Mouse (Mus musculus): Measurements from ENCODE around the gene Mospd3. TPM values are rescaled to one million over a fixed set of nuclear protein-coding genes. Genes with fewer than 3 reads are reported as not detected.

The Mospd3 gene
- 10 to 100 TPM; 32.7 to 33.5 TPM for total RNA-seq (2021)
- long read RNA-seq, experiment 1, transcript Mospd3-202 (5 exons, 1,318 nt), result major isoform, 15 of 19 reads
- long read RNA-seq, experiment 1, partial matches to known transcripts, result 2 of 19 reads
- long read RNA-seq, experiment 1, other reads (novel, unspliced or antisense), result 1 of 19 reads
- long read RNA-seq, experiment 2, transcript Mospd3-202 (5 exons, 1,318 nt), result major isoform, 15 of 19 reads
- long read RNA-seq, experiment 2, partial matches to known transcripts, result 0 of 19 reads
- long read RNA-seq, experiment 2, other reads (novel, unspliced or antisense), result 1 of 19 reads

DNA sequence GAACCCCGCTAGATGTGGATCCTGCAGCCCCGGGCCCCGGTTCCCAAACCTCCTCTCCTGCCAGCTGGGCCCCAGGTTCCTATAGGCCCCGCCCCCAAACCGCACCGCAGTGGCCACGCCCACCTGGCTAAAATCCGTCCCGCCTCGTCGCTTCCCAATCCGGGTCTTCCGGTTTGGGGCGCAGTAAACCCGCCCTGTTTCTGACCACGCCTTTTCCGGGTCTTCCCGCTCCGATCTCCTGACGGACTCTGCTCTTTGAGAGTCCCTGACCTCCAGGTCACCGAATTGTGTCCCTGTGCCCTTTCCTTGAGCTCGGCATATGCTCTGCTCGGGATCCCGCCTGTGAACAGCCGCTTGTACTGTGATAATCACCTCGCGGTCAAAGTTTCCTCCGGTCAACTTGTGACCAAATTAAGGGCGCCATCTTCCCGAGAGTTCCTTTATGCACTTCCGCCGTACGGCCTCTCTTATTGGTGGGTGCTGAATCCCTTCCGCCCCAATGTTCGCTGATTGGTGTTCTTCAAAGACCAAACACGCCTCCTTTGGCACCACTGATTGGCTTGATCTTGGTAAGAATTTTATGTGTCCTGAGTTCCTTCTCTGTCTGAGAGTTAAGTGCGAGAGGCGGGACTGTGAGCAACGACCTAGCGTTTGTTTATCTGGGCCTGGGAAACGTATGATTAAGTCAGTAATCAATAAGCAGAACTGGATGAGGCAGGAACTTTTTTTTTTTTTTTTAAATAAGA, at the start of gene Mospd3:
Gene Mospd3, minus strand, starts transcription at position 440 of the 746 bp plus-strand sequence.
- DNase-seq (ENCODE audit: low spot score in 2 of 2), result peak; percentile 93 to 97
- intact Hi-C loops (cut with DNase I), result loop anchor here (5.0 kb wide), 1 partner anchor 68 kb away; the partner anchor contains the start of genes Epo and Gnb2

DNA sequence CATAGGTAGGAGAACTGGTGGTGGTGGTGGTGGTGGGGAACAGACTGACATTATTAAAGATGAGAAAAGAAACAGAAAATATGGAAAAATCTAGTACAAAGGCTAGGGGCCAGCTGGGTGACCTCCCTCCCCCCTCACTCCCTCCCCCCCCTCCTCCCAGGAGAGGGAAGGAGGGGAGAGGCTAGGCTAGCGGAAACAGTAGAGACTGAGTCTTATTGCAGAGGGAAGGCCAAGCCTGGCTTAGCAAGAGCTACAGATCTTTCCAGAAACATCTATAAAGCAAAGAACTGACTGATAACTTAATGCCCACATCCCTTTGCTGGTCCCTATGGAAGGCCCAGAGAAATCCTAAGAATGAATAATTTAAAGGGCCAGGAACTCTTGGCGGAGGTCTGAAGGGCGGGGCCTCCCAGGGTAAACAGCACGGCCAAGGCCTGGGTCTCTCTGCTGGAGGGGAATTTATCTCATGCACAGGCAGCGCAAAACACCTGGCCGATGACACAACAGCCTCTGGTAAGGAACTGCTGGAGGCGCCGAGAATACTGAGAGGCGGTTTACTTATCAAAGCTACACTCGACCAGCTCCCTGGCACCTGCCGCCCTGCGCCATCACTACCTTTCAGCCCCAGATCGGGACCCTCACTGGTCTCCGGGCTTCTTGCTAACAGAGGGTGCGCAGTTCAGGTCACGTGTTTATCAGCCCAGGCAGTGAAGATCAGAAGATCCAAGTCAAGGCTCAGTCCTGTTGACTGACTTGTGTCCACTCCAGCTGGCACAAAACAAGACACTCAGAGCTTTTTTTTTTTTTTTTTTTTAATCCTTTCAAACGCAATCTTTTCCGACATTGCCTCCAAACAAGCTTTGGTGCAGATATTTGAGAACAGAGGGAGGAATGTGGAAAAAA, 49.1 kb upstream of the Mospd3 start:
- intact Hi-C loops (cut with DNase I), result loop anchor here (5.0 kb wide), 1 partner anchor 63 kb away; no protein-coding TSS in a partner anchor
- DNase-seq (ENCODE audit: low spot score in 2 of 2), result no peak

DNA sequence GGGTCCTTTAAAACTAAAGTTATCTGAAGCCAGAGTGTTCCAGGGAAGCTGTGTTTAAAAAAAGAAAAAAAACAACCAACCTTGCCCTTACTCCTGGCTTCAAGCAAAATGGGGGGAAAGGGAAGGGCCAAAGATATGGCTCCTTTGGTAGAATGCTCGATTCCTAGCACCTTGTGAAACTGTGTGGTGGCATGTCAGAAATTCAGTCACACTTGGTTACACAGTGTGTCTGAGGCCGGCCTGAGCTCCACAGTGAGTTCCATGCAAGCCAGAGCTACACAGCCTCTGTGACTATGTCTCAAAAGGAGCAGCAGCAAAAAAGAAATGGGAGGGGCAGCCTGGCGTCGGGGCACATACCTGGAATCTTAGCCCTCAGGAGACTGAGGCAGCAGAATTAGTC, 48.4 kb upstream of the Mospd3 start:
- no peak for DNase-seq (ENCODE audit: low spot score in 2 of 2)
- intact Hi-C loops (cut with DNase I), result no loop called here

DNA sequence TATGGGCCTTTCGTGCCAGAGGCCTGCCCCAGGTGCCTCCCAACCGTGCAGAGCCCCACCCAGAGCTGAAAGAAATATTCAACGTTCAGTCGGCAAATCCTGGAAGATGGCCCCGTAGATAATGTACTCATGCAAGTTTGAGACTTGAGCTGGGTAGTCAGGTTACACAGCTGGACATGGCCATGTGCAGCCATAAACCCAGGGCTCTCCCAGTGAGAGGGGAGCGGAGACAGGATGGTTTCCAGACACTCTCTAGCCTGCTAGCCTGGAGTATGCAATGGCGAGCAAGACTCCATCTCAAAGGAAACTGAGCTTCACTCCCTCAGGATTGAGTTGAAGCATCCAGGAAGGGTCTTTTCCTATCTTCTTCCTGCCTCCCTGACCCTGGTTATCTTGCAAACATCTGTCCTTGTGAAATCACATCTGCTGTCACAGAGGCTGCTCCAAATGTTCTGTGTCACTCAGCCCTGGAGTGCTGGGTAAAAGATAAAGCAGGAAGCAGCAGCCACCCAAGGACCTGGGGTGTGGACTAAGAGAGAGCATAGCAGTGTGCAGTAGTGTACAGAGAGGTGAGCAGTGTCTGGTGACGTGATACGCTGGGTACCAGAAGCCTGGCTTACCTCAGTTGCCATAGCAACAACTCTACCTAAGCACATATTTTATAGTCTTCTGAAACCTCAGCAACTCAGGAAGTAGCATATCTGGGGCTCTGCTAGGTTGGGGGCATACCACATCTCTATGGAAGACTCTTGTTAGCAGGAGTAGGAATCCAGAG, 47.2 kb upstream of the Mospd3 start:
- intact Hi-C loops (cut with DNase I), result no loop called here
- peak in 1 of 2 experiments; percentile 50 for DNase-seq (ENCODE audit: low spot score in 2 of 2)

DNA sequence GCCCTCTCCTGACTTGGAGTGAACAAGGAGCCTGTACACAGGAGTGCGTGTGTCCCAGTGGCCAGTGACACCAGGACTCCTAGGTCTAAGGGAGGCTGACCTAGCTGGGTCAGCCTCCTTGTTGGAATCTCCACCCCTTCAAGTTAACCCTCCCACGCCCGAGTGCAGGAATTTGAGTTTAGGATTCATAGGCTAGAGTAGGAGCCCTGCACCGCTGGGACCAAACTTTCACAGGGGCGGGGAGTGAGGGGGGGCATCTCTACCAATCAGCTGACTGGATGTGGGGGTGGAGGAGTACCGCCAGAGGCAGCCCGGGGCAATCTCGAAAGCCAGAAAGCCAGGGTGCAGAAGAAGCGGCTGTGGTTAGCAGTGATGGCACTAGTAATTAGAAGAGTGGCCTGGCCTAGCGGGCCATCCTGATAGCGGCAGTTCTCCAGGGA, 44.8 kb upstream of the Mospd3 start, which contains the start of gene Irs3:
Gene Irs3, minus strand, starts transcription at position 63 of the 440 bp plus-strand sequence.
- intact Hi-C loops (cut with DNase I), result no loop called here
- no peak for DNase-seq (ENCODE audit: low spot score in 2 of 2)

DNA sequence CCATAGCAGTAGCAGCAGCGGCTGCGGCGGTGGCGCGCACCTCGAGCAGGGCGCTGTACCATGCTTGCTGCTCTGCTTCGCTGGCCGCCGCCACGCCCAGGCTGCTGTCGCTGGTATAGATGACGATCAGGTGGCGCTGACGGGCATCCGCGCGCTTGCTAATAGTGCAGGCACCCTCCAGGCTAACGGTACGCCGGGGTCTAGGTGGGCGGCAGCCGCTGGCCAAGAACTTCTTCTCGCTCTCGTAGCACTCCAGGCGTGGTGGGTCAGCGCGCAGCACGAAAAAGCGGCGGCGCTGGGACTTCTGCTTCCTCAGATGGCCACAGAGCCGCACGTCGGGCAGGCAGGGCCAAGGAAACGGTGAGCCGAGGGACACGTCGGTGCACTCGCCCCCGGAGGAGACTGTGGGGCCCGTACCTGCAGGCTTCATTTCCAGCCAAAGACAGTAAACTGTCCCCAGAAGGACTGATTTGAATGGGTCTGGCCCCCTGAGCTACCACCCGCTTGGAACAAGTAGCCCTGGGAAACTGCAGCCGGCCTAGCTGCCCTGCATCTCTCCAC, 44.3 kb upstream of the Mospd3 start:
- DNase-seq (ENCODE audit: low spot score in 2 of 2), result no peak
- intact Hi-C loops (cut with DNase I), result no loop called here

DNA sequence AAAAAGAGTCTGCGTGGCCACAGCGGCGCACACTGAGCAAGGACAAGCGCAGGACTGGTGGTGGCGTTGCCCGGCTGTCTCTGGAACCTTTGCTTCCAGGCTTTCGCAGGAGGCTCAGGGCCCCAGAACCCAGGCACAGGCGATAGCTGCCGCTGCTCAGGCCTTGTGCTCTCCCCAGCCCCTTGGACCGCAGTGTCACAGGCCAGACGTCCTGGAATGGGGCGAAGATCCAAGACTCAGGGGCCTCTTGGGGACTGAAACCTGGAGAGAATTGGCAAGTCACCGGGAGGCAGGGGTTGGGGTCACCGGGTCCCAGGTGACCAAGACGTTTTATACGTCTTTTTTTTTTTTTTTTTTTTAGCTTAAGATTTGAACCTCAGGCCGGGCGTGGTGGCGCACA, 43.6 kb upstream of the Mospd3 start:
- DNase-seq (ENCODE audit: low spot score in 2 of 2), result no peak
- intact Hi-C loops (cut with DNase I), result no loop called here

DNA sequence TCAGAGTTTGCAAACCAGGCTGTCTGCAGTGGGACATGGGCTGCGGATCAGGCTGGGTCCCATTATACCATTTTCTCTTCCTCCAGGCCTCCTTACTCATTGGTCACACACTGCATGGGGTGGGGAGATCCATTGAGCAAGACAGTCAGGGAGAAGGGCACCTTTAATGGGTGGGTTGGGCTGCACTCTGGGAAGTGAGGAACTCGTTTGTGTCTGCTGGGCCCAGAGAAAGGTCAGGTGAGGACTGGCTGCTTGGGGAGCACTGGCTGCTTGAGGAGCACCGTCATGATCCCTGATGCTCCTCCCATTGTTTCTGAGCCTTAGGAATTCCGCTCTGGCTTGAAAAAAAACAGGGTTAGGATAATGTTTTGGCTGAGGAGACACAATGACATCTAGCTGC, 42.0 kb upstream of the Mospd3 start:
- no peak for DNase-seq (ENCODE audit: low spot score in 2 of 2)
- intact Hi-C loops (cut with DNase I), result no loop called here

DNA sequence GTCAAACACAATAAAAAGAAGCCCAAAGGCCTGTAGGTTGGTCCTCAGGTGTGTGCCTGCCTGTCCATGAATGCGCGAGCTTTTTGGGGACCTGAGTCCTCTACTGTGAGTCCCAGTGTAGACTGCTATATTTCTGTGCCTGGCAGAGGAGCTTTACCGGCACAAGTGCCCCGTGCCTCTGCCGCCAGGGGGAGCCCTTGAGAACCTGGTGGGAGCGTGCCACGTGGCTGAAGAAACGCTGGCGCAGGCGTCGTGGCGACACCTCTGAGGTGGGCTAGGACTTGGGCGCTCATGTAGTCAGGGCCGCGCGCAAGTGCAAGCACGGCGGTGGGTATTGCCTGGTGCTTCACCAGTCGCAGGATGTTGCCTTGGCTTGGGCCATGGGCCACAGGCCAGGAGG, 40.2 kb upstream of the Mospd3 start, which contains the start of gene Sap25:
Gene Sap25, plus strand, starts transcription at position 281 of the 400 bp plus-strand sequence.
- no peak for DNase-seq (ENCODE audit: low spot score in 2 of 2)
- intact Hi-C loops (cut with DNase I), result no loop called here

DNA sequence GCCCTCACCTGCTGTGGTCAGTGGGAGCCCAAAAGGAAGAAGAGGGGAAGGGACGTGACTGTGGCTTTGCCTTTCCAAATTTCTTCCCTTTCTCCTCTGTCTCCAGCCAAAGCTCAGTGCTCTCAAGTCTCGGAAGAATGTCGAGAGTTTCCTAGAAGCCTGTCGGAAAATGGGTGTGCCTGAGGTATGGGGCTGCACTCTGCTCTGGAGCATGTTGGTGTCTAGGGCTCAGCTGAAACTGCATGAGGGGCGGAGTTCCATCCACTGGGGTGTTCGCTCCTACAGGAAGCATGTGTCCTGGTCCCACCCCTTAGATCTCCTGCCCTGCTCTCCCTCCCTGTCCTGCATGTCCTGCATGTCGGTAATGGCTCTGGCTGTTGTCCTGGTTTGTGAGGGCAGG, 38.6 kb upstream of the Mospd3 start:
- DNase-seq (ENCODE audit: low spot score in 2 of 2), result no peak
- intact Hi-C loops (cut with DNase I), result no loop called here

DNA sequence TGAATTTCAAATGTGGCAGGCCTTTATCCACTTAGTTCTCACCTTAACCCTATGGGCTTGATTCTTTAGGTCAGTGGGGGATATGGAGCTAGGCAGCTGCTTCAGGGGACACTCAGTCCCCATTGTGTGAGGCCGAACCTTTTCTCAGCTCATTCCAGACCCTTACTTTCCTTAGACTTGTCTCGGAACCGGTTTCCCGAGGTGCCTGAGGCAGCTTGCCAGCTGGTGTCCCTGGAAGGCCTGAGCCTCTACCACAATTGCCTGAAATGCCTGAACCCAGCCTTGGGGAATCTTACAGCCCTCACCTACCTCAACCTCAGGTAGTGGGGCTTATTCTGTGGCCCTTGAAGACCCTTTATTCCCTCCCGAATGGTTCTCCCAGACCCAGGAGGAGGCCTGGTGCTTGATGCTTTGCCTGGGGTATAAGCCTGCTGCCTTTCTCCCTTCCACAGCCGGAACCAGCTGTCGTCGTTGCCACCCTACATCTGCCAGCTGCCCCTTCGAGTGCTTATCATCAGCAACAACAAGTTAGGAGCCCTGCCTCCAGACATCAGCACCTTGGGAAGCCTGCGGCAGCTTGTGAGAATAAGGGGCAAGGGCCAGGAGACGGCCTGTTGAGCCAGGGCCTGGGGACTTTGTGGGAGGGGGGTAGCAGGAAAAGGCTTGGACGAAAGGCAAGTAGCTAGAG, 32.7 kb upstream of the Mospd3 start:
- no peak for DNase-seq (ENCODE audit: low spot score in 2 of 2)
- intact Hi-C loops (cut with DNase I), result no loop called here

DNA sequence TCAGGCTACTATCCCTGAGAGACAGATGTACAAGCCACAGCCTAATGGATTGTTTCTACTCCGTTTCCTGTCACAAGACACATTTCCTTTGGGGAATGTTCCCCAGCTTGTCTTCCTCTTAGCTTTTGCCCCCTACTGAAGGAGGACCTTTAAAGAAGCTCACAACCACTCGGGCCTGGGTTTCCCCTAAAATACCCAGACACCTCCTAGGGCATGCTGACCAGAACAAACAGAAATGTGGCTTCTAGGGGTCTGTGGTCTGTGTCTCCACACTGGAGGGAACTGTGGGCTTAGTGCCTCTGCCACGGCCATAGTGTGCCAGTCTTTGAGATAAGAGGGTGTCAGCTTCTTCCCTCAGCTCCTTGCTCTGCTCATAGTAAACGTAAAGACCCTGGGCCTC, 30.7 kb upstream of the Mospd3 start:
- intact Hi-C loops (cut with DNase I), result no loop called here
- DNase-seq (ENCODE audit: low spot score in 2 of 2), result no peak

DNA sequence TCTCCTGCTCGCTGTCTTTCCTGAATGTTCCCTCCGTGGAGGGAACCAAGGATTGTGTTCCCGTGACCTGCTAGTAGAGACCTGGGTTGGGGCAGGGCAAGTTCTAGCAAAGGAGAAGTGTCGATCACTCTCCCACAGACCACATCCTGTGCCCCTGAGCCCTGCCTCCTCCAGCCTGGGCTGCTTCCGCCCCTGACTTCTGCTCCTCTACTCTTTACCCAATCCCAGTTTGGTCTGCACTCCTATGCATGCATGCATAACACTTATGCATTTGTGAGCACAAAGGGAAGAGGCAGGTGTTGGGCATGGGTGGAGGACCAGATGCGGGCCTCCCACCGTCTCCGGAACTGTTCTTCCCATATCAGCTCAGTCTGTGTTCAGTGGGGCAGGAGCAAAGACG, 30.3 kb upstream of the Mospd3 start:
- no peak for DNase-seq (ENCODE audit: low spot score in 2 of 2)
- intact Hi-C loops (cut with DNase I), result no loop called here

DNA sequence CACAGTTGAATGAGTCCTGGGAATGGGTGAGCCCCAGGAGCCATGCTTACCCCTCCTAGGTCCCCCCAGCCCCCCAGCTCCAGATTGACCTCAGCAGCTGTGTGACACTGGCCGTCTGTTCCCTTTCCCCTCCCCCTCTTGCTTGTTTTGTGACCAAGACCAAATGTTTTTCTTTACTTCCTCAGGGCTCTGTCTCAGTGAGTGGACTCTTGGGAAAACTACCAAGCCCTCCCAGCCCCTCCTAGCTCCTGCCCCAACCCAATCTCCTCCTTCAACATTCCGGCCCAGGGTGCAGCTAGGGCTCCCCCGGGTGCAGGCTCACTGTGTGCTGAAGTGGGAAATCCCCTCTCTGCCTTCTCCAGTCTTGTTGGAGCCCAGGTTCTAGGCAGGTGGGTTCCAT, 29.7 kb upstream of the Mospd3 start:
- intact Hi-C loops (cut with DNase I), result no loop called here
- no peak for DNase-seq (ENCODE audit: low spot score in 2 of 2)

DNA sequence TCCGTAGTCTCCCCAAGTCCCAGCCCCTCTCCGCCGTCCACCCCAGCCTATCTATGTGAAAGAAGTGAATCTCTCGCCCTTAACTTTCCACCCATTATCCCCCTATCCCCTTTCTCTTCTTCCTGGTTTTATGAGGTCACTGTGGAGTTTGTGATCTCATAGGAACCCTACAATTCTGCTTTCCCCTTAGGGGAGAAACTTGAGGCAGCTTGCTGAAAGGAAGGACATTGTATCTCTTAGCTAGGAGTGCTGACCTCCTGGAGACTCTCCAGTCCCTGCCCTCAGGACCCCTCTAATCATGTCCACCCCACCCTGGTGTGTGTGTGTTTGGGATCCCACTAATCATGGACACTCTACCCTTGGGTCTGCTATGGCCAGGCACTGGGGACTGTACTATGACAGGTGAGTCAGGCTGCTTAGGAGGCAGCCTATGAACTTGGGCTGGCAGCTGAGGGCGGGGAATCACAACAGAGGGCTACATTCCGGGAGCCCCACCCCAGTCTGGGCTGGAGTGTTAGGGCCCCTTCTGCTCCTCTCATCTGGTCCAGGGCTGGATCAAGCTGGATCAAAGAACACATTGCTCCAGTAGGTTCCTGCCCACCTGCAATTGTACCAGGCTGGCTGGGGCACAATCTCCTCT, 29.2 kb upstream of the Mospd3 start:
- no peak for DNase-seq (ENCODE audit: low spot score in 2 of 2)
- intact Hi-C loops (cut with DNase I), result no loop called here

DNA sequence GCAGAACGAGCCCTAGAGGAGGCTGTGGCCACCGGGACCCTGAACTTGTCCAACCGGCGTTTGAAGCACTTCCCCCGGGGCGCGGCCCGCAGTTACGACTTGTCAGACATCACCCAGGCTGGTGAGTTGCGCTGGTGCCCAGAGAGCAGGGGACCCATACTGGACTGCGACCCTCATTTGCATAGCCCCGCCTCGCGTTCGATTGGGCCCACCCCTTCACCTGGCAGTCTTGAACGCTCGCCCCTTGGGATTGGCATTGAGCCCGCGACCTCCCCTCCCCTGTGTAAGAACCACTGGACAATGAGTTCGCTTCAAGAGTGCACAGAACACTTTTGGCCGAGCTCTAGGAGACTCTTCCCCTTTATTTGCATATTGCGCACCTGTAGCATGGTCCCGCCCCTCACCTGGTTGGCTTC, 28.5 kb upstream of the Mospd3 start:
- intact Hi-C loops (cut with DNase I), result no loop called here
- no peak for DNase-seq (ENCODE audit: low spot score in 2 of 2)

DNA sequence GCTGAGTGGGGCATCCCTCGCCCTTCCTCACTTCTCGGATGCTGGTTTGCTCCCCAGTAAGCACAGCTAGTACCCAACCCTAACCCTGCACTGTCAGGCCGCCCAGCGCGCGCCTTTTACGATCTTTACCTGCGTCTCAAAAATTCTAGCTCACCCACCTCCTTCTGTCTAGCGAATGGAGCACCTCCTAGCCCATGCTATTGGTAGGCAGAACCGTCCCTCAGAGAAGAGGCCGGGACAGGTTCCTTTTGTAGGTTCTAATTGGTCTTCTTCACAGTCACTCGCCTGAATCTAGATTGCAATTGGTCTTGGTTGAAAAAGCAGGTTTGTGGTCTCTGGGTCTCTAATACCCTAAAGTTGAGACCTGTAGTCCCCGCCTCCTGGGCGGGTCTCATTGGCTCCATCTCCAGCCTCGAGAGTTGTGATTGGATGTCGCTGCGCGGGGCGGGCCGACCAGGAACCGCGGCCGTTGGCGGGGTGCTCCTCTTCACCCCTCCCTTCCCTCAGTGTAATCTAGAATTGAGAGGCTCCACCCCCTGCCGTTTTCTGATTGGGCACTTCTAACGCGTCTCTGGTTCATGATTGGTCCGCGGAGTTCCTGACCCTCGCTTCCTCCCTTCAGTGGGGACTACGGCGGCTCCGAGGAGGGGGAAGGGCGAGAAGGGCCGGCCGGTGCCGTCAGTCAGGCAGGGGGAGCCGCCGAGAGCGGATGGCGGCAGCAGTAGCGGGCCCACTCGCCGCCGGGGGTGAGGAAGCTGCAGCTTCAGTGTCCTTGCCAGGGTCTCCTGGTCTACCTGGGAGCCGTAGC, 27.8 kb upstream of the Mospd3 start, which contains the start of the genes Fbxo24, Lrch4 and Gm20605:
Gene Fbxo24, minus strand, starts transcription at position 505 of the 808 bp plus-strand sequence.
Gene Lrch4, plus strand, starts transcription at position 624 of the 808 bp plus-strand sequence.
Gene Gm20605, plus strand, starts transcription at position 678 of the 808 bp plus-strand sequence.
- peak; percentile 99 to 100 for DNase-seq (ENCODE audit: low spot score in 2 of 2)
- intact Hi-C loops (cut with DNase I), result no loop called here
